Mouse (Mus musculus) neural tube, embryonic 14.5 days (tissue): Measurements from ENCODE around the gene Ccl9. TPM values are rescaled to one million over a fixed set of nuclear protein-coding genes. Genes with fewer than 3 reads are reported as not detected.

Source experiments
- ATAC-seq: fragments of 200-750 bp; cut with Nextera tagmentation; 2 replicates; pipeline ENCODE4 v1.8.0; 2017; ENCODE audit warnings: low read depth, mild to moderate bottlenecking, moderate TSS enrichment, moderate library complexity
- H3K27ac ChIP-seq: fragments of 300-500 bp; sonication (generic); 2 replicates; pipeline ENCODE4 v1.5.1; 2014; ENCODE audit warnings: low read depth, mild to moderate bottlenecking, control low read depth, low read length, moderate library complexity, mixed read lengths
- H3K27me3 ChIP-seq: fragments of 300-500 bp; sonication (generic); 2 replicates; pipeline ENCODE4 v1.6.1; 2014; ENCODE audit warnings: low read length; ENCODE audit not compliant: control insufficient read depth, insufficient read depth
- H3K36me3 ChIP-seq: fragments of 300-500 bp; sonication (generic); 2 replicates; pipeline ENCODE4 v1.6.1; 2014; ENCODE audit warnings: low read length, mixed read lengths; ENCODE audit not compliant: control insufficient read depth, insufficient read depth
- H3K4me1 ChIP-seq: fragments of 300-500 bp; sonication (generic); 2 replicates; pipeline ENCODE4 v1.6.1; 2014; ENCODE audit warnings: low read length; ENCODE audit not compliant: control insufficient read depth, insufficient read depth
- H3K4me2 ChIP-seq: fragments of 300-500 bp; sonication (generic); 2 replicates; pipeline ENCODE4 v1.6.1; 2014; ENCODE audit warnings: mild to moderate bottlenecking, low read depth, low read length, control low read depth
- H3K4me3 ChIP-seq: fragments of 300-500 bp; sonication (generic); 2 replicates; pipeline ENCODE4 v1.5.1; 2014; ENCODE audit warnings: low read depth, low read length, control low read depth, mixed read lengths
- H3K9ac ChIP-seq: fragments of 300-500 bp; sonication (generic); replicated peaks from 2 replicates; pipeline ENCODE4 v1.6.1; 2014; ENCODE audit warnings: low read depth, mild to moderate bottlenecking, control low read depth, low read length, mixed read lengths
- H3K9me3 ChIP-seq: fragments of 300-500 bp; sonication (generic); 2 replicates; pipeline ENCODE4 v1.6.1; 2016; ENCODE audit warnings: low read length; ENCODE audit not compliant: control insufficient read depth
- WGBS: fragments of 180-500 bp; shearing (Covaris S2); extraction: QIAGEN DNeasy Blood & Tissue Kit; methylation state at CpG from one replicate; pipeline ENCODE4 v1.1.7; 2014; 5-methylcytosine and 5-hydroxymethylcytosine counted together
- polyA plus RNA-seq: library from polyadenylated mRNA; unstranded; fragments of >200 nt; fragmentation: Nextera tagmentation; extraction: Ambion mirVana; gene quantifications from 2 replicates; pipeline ENCODE4 v1.2.1, GENCODE M21; 2014

The Ccl9 gene
- 1.4 and 4.0 TPM in 2 replicates for polyA plus RNA-seq

- ATAC-seq: no peak
- H3K36me3 ChIP-seq: no peaks in the 10 kb centered on the region
- no peak within 1 kb of the TSS for H3K27ac ChIP-seq
- no peaks in the 10 kb centered on the region for H3K4me1 ChIP-seq
- no peaks in the 10 kb centered on the region for H3K27me3 ChIP-seq
- H3K4me2 ChIP-seq: no peak within 1 kb of the TSS
- no peaks in the 10 kb centered on the region for H3K9me3 ChIP-seq
- no peak within 1 kb of the TSS for H3K4me3 ChIP-seq
- no peak within 1 kb of the TSS for H3K9ac ChIP-seq
- WGBS: 70% methylated on average over 2 of the region's 2 CpGs
Measured at GRCm38 (mm10) chr11:83578186-83578760, at the start of gene Ccl9. Ccl9 (minus strand) TSS chr11:83578636.

GRCm38 (mm10) chr11:83623586-83623985, 45.1 kb upstream of the Ccl9 start:
- Histone ChIP-seq H3K4me1 (no peaks in the 10 kb centered on the region), H3K9ac (no peak overlapping the region), H3K27me3 (no peaks in the 10 kb centered on the region), H3K4me2 (no peak overlapping the region), H3K9me3 (no peaks in the 10 kb centered on the region), H3K4me3 (no peak overlapping the region), H3K27ac (no peak overlapping the region), H3K36me3 (no peaks in the 10 kb centered on the region)
- no peak for ATAC-seq
- 87% methylated on average over 3 of the region's 3 CpGs for WGBS

GRCm38 (mm10) chr11:83619037-83619436, 40.6 kb upstream of the Ccl9 start:
- H3K36me3 ChIP-seq: no peaks in the 10 kb centered on the region
- H3K4me3 ChIP-seq: no peak overlapping the region
- no peak overlapping the region for H3K4me2 ChIP-seq
- H3K4me1 ChIP-seq: no peaks in the 10 kb centered on the region
- ATAC-seq: no peak
- no peaks in the 10 kb centered on the region for H3K9me3 ChIP-seq
- H3K27ac ChIP-seq: no peak overlapping the region
- H3K27me3 ChIP-seq: no peaks in the 10 kb centered on the region
- no peak overlapping the region for H3K9ac ChIP-seq
- WGBS: 97% methylated on average over 1 of the region's 1 CpGs

- ATAC-seq: no peak
- Histone ChIP-seq H3K4me3 (no peak overlapping the region), H3K27me3 (no peaks in the 10 kb centered on the region), H3K9me3 (no peaks in the 10 kb centered on the region), H3K36me3 (no peaks in the 10 kb centered on the region), H3K27ac (no peak overlapping the region), H3K4me1 (no peaks in the 10 kb centered on the region), H3K4me2 (no peak overlapping the region), H3K9ac (no peak overlapping the region)
- 57% methylated on average over 5 of the region's 5 CpGs for WGBS
Measured at GRCm38 (mm10) chr11:83618238-83618637, 39.8 kb upstream of the Ccl9 start.

GRCm38 (mm10) chr11:83616586-83616985, 38.1 kb upstream of the Ccl9 start:
- H3K27ac ChIP-seq: no peak overlapping the region
- H3K27me3 ChIP-seq: no peaks in the 10 kb centered on the region
- no peaks in the 10 kb centered on the region for H3K36me3 ChIP-seq
- no peaks in the 10 kb centered on the region for H3K9me3 ChIP-seq
- no peaks in the 10 kb centered on the region for H3K4me1 ChIP-seq
- ATAC-seq: no peak
- 95% methylated on average over 1 of the region's 1 CpGs for WGBS
- no peak overlapping the region for H3K4me3 ChIP-seq
- no peak overlapping the region for H3K4me2 ChIP-seq
- H3K9ac ChIP-seq: no peak overlapping the region

- Histone ChIP-seq H3K36me3 (no peaks in the 10 kb centered on the region), H3K4me2 (no peak overlapping the region), H3K4me3 (no peak overlapping the region), H3K4me1 (no peaks in the 10 kb centered on the region), H3K27ac (no peak overlapping the region), H3K9me3 (no peaks in the 10 kb centered on the region), H3K9ac (no peak overlapping the region), H3K27me3 (no peaks in the 10 kb centered on the region)
- 81% methylated on average over 2 of the region's 2 CpGs for WGBS
- no peak for ATAC-seq
Measured at GRCm38 (mm10) chr11:83610900-83611299, 32.5 kb upstream of the Ccl9 start.

GRCm38 (mm10) chr11:83606396-83606795, 28.0 kb upstream of the Ccl9 start:
- H3K27ac ChIP-seq: no peak overlapping the region
- 64% methylated on average over 1 of the region's 1 CpGs for WGBS
- H3K36me3 ChIP-seq: no peaks in the 10 kb centered on the region
- ATAC-seq: no peak
- no peak overlapping the region for H3K4me2 ChIP-seq
- no peak overlapping the region for H3K9ac ChIP-seq
- no peaks in the 10 kb centered on the region for H3K9me3 ChIP-seq
- no peaks in the 10 kb centered on the region for H3K4me1 ChIP-seq
- no peaks in the 10 kb centered on the region for H3K27me3 ChIP-seq
- no peak overlapping the region for H3K4me3 ChIP-seq

GRCm38 (mm10) chr11:83605535-83605934, 27.1 kb upstream of the Ccl9 start:
- ATAC-seq: no peak
- H3K4me2 ChIP-seq: no peak overlapping the region
- H3K9ac ChIP-seq: no peak overlapping the region
- H3K9me3 ChIP-seq: no peaks in the 10 kb centered on the region
- H3K4me3 ChIP-seq: no peak overlapping the region
- no peaks in the 10 kb centered on the region for H3K4me1 ChIP-seq
- no peak overlapping the region for H3K27ac ChIP-seq
- WGBS: 94% methylated on average over 3 of the region's 3 CpGs
- H3K36me3 ChIP-seq: no peaks in the 10 kb centered on the region
- no peaks in the 10 kb centered on the region for H3K27me3 ChIP-seq

- WGBS: 96% methylated on average over 4 of the region's 4 CpGs
- no peak for ATAC-seq
Measured at GRCm38 (mm10) chr11:83604698-83605097, 26.3 kb upstream of the Ccl9 start.

More at GRCm38 (mm10) chr11:83604698-83605097, 26.3 kb upstream of the Ccl9 start:
- no peak overlapping the region for H3K27ac ChIP-seq
- no peaks in the 10 kb centered on the region for H3K4me1 ChIP-seq
- H3K36me3 ChIP-seq: no peaks in the 10 kb centered on the region
- H3K27me3 ChIP-seq: no peaks in the 10 kb centered on the region
- H3K4me2 ChIP-seq: no peak overlapping the region
- H3K9ac ChIP-seq: no peak overlapping the region
- no peak overlapping the region for H3K4me3 ChIP-seq
- no peaks in the 10 kb centered on the region for H3K9me3 ChIP-seq
